Mouse (Mus musculus) liver, postnatal 0 days (tissue): ENCODE measurements around the gene Mtrex.

Experiments used
- CTCF ChIP-seq: sonication (generic); IDR thresholded peaks from 2 replicates; pipeline ENCODE4 v1.5.1; 2016; ENCODE audit warnings: antibody characterized with exemption, low read depth
- EP300 ChIP-seq: IDR thresholded peaks from 2 replicates; pipeline ENCODE4 v1.6.1; 2016; ENCODE audit warnings: antibody characterized with exemption, low read depth, mild to moderate bottlenecking

DNA sequence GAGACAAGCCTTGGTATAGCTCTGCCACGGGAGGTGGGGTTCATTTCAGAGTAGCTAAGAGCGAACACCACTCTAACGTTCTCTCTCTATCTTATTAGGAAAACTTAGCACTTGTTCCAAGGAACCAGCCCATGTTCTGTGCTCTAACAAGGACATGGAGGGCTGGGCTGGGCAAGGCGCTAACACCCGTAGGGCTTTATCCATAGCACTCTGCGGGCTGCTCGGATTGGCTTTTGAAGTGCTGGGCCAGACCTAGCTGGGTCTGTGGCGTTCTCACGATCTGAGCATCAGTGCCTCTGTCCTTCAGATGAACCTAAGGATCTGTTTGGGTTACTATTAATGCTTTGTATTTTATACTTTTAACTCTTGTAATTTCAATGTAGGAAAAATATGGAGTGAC, 66.3 kb downstream of the Mtrex start:
- TF ChIP-seq CTCF, result no peak
- TF ChIP-seq EP300, result no peak
